Mouse (Mus musculus) heart, postnatal 36 days (tissue): ENCODE data around the gene Sc5d. TPM values are rescaled to one million over a fixed set of nuclear protein-coding genes. Genes with fewer than 3 reads are reported as not detected.

ENCODE experiments used
- total RNA-seq, 2 experiments: library from RNA; stranded (reverse); gene quantifications; 2 replicates each; pipeline ENCODE4 v1.2.3; 2021

Sc5d gene
- total RNA-seq, 2 experiments from 2014 or later, result 17.0 to 17.6 TPM

Other genes starting within 250 kb of the Sc5d start
- 10 to 100 TPM; 12.5 to 13.3 TPM for gene Sorl1, start 140.0 kb downstream of the Sc5d start, total RNA-seq
- gene Tecta, start 135.7 kb upstream of the Sc5d start, total RNA-seq, result not detected
- 10 to 100 TPM; 20.4 to 20.6 TPM for gene Tbcel, start 243.6 kb upstream of the Sc5d start, total RNA-seq